ENCODE assay signal across 11 mouse cellular contexts in the genomic region with DNA sequence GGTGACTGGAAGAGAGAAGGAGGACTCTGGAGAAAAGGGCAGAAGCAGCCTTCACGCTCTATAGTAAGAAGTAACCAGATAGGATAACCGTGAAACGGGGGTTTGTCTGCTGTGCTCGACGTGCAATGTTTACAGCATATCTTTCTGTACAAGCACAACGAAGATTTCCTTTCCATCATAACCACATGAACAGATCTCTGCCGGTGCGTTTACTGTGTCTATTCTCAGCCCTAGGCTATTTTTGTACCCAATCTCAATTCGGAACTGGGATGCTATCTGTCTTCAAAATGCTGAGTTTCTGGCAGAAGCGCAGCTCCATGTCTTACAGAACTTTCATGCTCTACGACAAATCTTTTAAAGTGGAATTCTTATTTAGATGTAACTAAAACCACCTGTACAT. TPM values are rescaled to one million over a fixed set of nuclear protein-coding genes. Genes with fewer than 3 reads are reported as not detected.
A peak's percentile ranks its signal among the peaks of the same experiment; 100 is the strongest.
DNase-seq lines count a peak whose midpoint lies in the region; ATAC-seq and TF ChIP-seq lines count a peak whose summit lies in the region.
"Had no signal": no experiment of that assay in that cellular context is flagged by ENCODE, and none has a peak within 500 bp of the region (broad histone marks: within the 10 kb centered on the region; RNA-seq: fewer than 3 reads in every experiment).

No protein-coding gene starts in this region.

- TF ChIP-seq EP300 in stomach, postnatal 0 days (optimal IDR thresholded peaks at IDR 0.05): no peak

- no peaks in the 10 kb centered on the region for H3K27me3 ChIP-seq in heart, embryonic 10.5 days (ENCODE audit: insufficient read depth, poor library complexity, severe bottlenecking)
- H3K27me3 ChIP-seq in stomach, postnatal 0 days (ENCODE audit: control insufficient read depth, insufficient read depth, low read length): no peaks in the 10 kb centered on the region
- no peaks in the 10 kb centered on the region for H3K27me3 ChIP-seq in midbrain, embryonic 15.5 days (replicated peaks)

- H3K9ac ChIP-seq in stomach, postnatal 0 days (ENCODE audit: low read length): no peak overlapping the region
- H3K9ac ChIP-seq in midbrain, embryonic 15.5 days: no peak overlapping the region

- DNase-seq in heart, embryonic 10.5 days (ENCODE audit: low spot score): no peak
- no peak for DNase-seq in heart, postnatal 10 days
- peak; percentile 28 for DNase-seq in right cerebral cortex, adult 18-20 months
- no peak for DNase-seq in right cerebral cortex, postnatal 25 days
- DNase-seq in thymus, postnatal 4 days: peak; percentile 37
- DNase-seq in stomach, postnatal 0 days (ENCODE audit: low spot score): no peak
- DNase-seq: kidney, adult 9 months; lung, adult 2 months had no signal

- no peak overlapping the region for H3K4me2 ChIP-seq in stomach, postnatal 0 days (replicated peaks; ENCODE audit: low read depth)
- H3K4me2 ChIP-seq in midbrain, embryonic 15.5 days: no peak overlapping the region

- intact Hi-C loops in heart, postnatal 10 days (cut with DNase I): no loop called here

- peak; percentile 17 for ATAC-seq in inflammation-experienced regulatory T-cells, adult 6 months
- no peak for ATAC-seq in stomach, postnatal 0 days (ENCODE audit: low FRiP score, low TSS enrichment)
- no peak for ATAC-seq in midbrain, embryonic 15.5 days (replicated peaks)
- ATAC-seq: midbrain, embryonic 16.5 days had no signal

- peak overlapping the region; percentile 37; the same call in 1 of the 2 replicates for H3K27ac ChIP-seq in heart, embryonic 10.5 days
- H3K27ac ChIP-seq in stomach, postnatal 0 days (replicated peaks): no peak overlapping the region
- no peak overlapping the region for H3K27ac ChIP-seq in midbrain, embryonic 15.5 days

- no peak for TF ChIP-seq CTCF in stomach, postnatal 0 days (IDR thresholded peaks at IDR 0.05; ENCODE audit: low read depth)

- peaks cover 2% of the 10 kb centered on the region; the same call in 1 of the 2 replicates for H3K36me3 ChIP-seq in heart, embryonic 10.5 days
- H3K36me3 ChIP-seq in stomach, postnatal 0 days (ENCODE audit: control insufficient read depth, insufficient read depth, low read length): no peaks in the 10 kb centered on the region
- no peaks in the 10 kb centered on the region for H3K36me3 ChIP-seq in midbrain, embryonic 15.5 days (replicated peaks)

- 39% methylated on average over 11 of the region's 11 CpGs for WGBS in heart, embryonic 10.5 days
- WGBS in stomach, postnatal 0 days: 46% methylated on average over 11 of the region's 11 CpGs
- 77% methylated on average over 11 of the region's 11 CpGs for WGBS in midbrain, embryonic 15.5 days

- 0 out of 2 replicates have a peak overlapping the region, but pooled peaks have one; percentile 16 for H3K4me3 ChIP-seq in heart, embryonic 10.5 days
- no peak overlapping the region for H3K4me3 ChIP-seq in stomach, postnatal 0 days (ENCODE audit: low read depth, low read length)
- H3K4me3 ChIP-seq in midbrain, embryonic 15.5 days: no peak overlapping the region

- H3K4me1 ChIP-seq in heart, embryonic 10.5 days: peaks cover 50% of the 10 kb centered on the region
- no peaks in the 10 kb centered on the region for H3K4me1 ChIP-seq in stomach, postnatal 0 days (replicated peaks; ENCODE audit: control insufficient read depth, insufficient read depth)
- H3K4me1 ChIP-seq in midbrain, embryonic 15.5 days: peaks cover 2% of the 10 kb centered on the region; the same call in 1 of the 2 replicates

- no peaks in the 10 kb centered on the region for H3K9me3 ChIP-seq in heart, embryonic 10.5 days
- H3K9me3 ChIP-seq in stomach, postnatal 0 days (ENCODE audit: control insufficient read depth, low read length): no peaks in the 10 kb centered on the region
- no peaks in the 10 kb centered on the region for H3K9me3 ChIP-seq in midbrain, embryonic 15.5 days

RNA-seq across cellular contexts. Expression of gene Frs2, which starts 28.8 kb away (rescaled TPM):
- 20.0 and 23.0 TPM in 2 replicates for polyA plus RNA-seq in heart, embryonic 10.5 days (2016; fragmentation: Nextera tagmentation; extraction: Ambion mirVana)
- total RNA-seq in heart, postnatal 10 days (2021): 10 to 100 TPM; 22.7 to 22.8 TPM
- polyA plus RNA-seq in inflammation-experienced regulatory T-cells, adult 6 months (2017; shearing (Covaris generic)): 10 to 100 TPM in 1 of 3 experiments, 1 to 10 TPM in 2; 7.4 to 11.6 (median 9.1) TPM
- polyA plus RNA-seq in stomach, postnatal 0 days (2015; fragmentation: Nextera tagmentation; extraction: Ambion mirVana): 11.6 and 11.9 TPM in 2 replicates
- polyA plus RNA-seq in midbrain, embryonic 15.5 days (2015; fragmentation: Nextera tagmentation; extraction: Ambion mirVana): 21.0 and 22.0 TPM in 2 replicates

RNA-seq across cellular contexts. Expression of gene Cct2, which starts 55.9 kb away (rescaled TPM):
- polyA plus RNA-seq in heart, embryonic 10.5 days (2016; fragmentation: Nextera tagmentation; extraction: Ambion mirVana): 220 and 292 TPM in 2 replicates
- 100 to 1,000 TPM; 160 to 179 TPM for total RNA-seq in heart, postnatal 10 days (2021)
- polyA plus RNA-seq in inflammation-experienced regulatory T-cells, adult 6 months (2017; shearing (Covaris generic)): 100 to 1,000 TPM; 184 to 248 (median 228) TPM
- 119 and 122 TPM in 2 replicates for polyA plus RNA-seq in stomach, postnatal 0 days (2015; fragmentation: Nextera tagmentation; extraction: Ambion mirVana)
- polyA plus RNA-seq in midbrain, embryonic 15.5 days (2015; fragmentation: Nextera tagmentation; extraction: Ambion mirVana): 240 and 244 TPM in 2 replicates

Comparison
In these comparisons a context has a peak if more than half of its experiments do, and no peak if none do; other contexts are left out.
1. DNase-seq: peak in right cerebral cortex, adult 18-20 months (single experiment) and thymus, postnatal 4 days (single experiment); none in heart, embryonic 10.5 days (single experiment), heart, postnatal 10 days (0 of 2), right cerebral cortex, postnatal 25 days (single experiment) and stomach, postnatal 0 days (single experiment).